Mouse (Mus musculus): ENCODE results near the gene Mrpl21. TPM values are rescaled to one million over a fixed set of nuclear protein-coding genes. Genes with fewer than 3 reads are reported as not detected.

The Mrpl21 gene
- polyA plus RNA-seq, 1 experiment from 2014 or later, result 87.2 TPM

GRCm38 (mm10) chr19:3304017-3304416 is 21.3 kb downstream of the Mrpl21 start:
- ATAC-seq (ENCODE audit: low FRiP score, low TSS enrichment) (no peak), DNase-seq (ENCODE audit: low spot score) (no peak)
- WGBS, result 52% methylated on average over 4 of the region's 4 CpGs
- Histone ChIP-seq H3K9ac (ENCODE audit: low read length) (no peak overlapping the region), H3K27me3 (ENCODE audit: control insufficient read depth, insufficient read depth, low read length) (no peaks in the 10 kb centered on the region), H3K27ac (replicated peaks) (no peak overlapping the region), H3K4me2 (replicated peaks; ENCODE audit: low read depth) (no peak overlapping the region), H3K4me3 (ENCODE audit: low read depth, low read length) (no peak overlapping the region), H3K9me3 (ENCODE audit: control insufficient read depth, low read length) (no peaks in the 10 kb centered on the region), H3K4me1 (replicated peaks; ENCODE audit: control insufficient read depth, insufficient read depth) (no peaks in the 10 kb centered on the region), H3K36me3 (ENCODE audit: control insufficient read depth, insufficient read depth, low read length) (no peaks in the 10 kb centered on the region)
- no peak for TF ChIP-seq CTCF (IDR thresholded peaks at IDR 0.05; ENCODE audit: low read depth)
- no peak for TF ChIP-seq EP300 (optimal IDR thresholded peaks at IDR 0.05)

- no peak overlapping the region for H3K9ac ChIP-seq (ENCODE audit: low read length)
Measured at GRCm38 (mm10) chr19:3307175-3307949, 24.7 kb downstream of the Mrpl21 start.

GRCm38 (mm10) chr19:3319341-3319740 is 36.6 kb downstream of the Mrpl21 start:
- no peak overlapping the region for H3K4me2 ChIP-seq (replicated peaks; ENCODE audit: low read depth)
- no peaks in the 10 kb centered on the region for H3K27me3 ChIP-seq (ENCODE audit: control insufficient read depth, insufficient read depth, low read length)
- H3K36me3 ChIP-seq (ENCODE audit: control insufficient read depth, insufficient read depth, low read length), result no peaks in the 10 kb centered on the region
- peaks cover 9% of the 10 kb centered on the region for H3K4me1 ChIP-seq (replicated peaks; ENCODE audit: control insufficient read depth, insufficient read depth)
- DNase-seq (ENCODE audit: low spot score) (no peak), ATAC-seq (ENCODE audit: low FRiP score, low TSS enrichment) (no peak)
- H3K9me3 ChIP-seq (ENCODE audit: control insufficient read depth, low read length), result no peaks in the 10 kb centered on the region
- peak overlapping the region; percentile 78 for H3K27ac ChIP-seq (replicated peaks)
- H3K9ac ChIP-seq (ENCODE audit: low read length), result no peak overlapping the region
- H3K4me3 ChIP-seq (ENCODE audit: low read depth, low read length), result no peak overlapping the region
- 71% methylated on average over 2 of the region's 2 CpGs for WGBS
- no peak for TF ChIP-seq EP300 (optimal IDR thresholded peaks at IDR 0.05)
- no peak for TF ChIP-seq CTCF (IDR thresholded peaks at IDR 0.05; ENCODE audit: low read depth)

More at GRCm38 (mm10) chr19:3307175-3307949, 24.7 kb downstream of the Mrpl21 start:
- no peak overlapping the region for H3K27ac ChIP-seq (replicated peaks)
- H3K27me3 ChIP-seq (ENCODE audit: control insufficient read depth, insufficient read depth, low read length), result no peaks in the 10 kb centered on the region
- no peak overlapping the region for H3K4me3 ChIP-seq (ENCODE audit: low read depth, low read length)
- DNase-seq (ENCODE audit: low spot score) (peak; percentile 46), ATAC-seq (ENCODE audit: low FRiP score, low TSS enrichment) (peak; percentile 71)
- H3K9me3 ChIP-seq (ENCODE audit: control insufficient read depth, low read length), result no peaks in the 10 kb centered on the region
- no peaks in the 10 kb centered on the region for H3K4me1 ChIP-seq (replicated peaks; ENCODE audit: control insufficient read depth, insufficient read depth)
- H3K36me3 ChIP-seq (ENCODE audit: control insufficient read depth, insufficient read depth, low read length), result no peaks in the 10 kb centered on the region
- WGBS, result 50% methylated on average over 16 of the region's 16 CpGs
- no peak overlapping the region for H3K4me2 ChIP-seq (replicated peaks; ENCODE audit: low read depth)
- no peak for TF ChIP-seq EP300 (optimal IDR thresholded peaks at IDR 0.05)
- no peak for TF ChIP-seq CTCF (IDR thresholded peaks at IDR 0.05; ENCODE audit: low read depth)

GRCm38 (mm10) chr19:3320086-3320485 is 37.4 kb downstream of the Mrpl21 start:
- Histone ChIP-seq H3K4me1 (replicated peaks; ENCODE audit: control insufficient read depth, insufficient read depth) (peaks cover 9% of the 10 kb centered on the region), H3K36me3 (ENCODE audit: control insufficient read depth, insufficient read depth, low read length) (no peaks in the 10 kb centered on the region), H3K9ac (ENCODE audit: low read length) (no peak overlapping the region), H3K27ac (replicated peaks) (peak overlapping the region; percentile 78), H3K9me3 (ENCODE audit: control insufficient read depth, low read length) (no peaks in the 10 kb centered on the region), H3K27me3 (ENCODE audit: control insufficient read depth, insufficient read depth, low read length) (no peaks in the 10 kb centered on the region), H3K4me2 (replicated peaks; ENCODE audit: low read depth) (no peak overlapping the region), H3K4me3 (ENCODE audit: low read depth, low read length) (no peak overlapping the region)
- TF ChIP-seq CTCF (IDR thresholded peaks at IDR 0.05; ENCODE audit: low read depth) (no peak), EP300 (optimal IDR thresholded peaks at IDR 0.05) (no peak)
- ATAC-seq (ENCODE audit: low FRiP score, low TSS enrichment) (peak; percentile 43), DNase-seq (ENCODE audit: low spot score) (peak; percentile 84)
- WGBS, result 42% methylated on average over 7 of the region's 7 CpGs

- Histone ChIP-seq H3K9me3 (ENCODE audit: control insufficient read depth, low read length) (no peaks in the 10 kb centered on the region), H3K4me3 (ENCODE audit: low read depth, low read length) (no peak overlapping the region), H3K27ac (replicated peaks) (no peak overlapping the region; the same call in 1 of the 2 replicates), H3K27me3 (ENCODE audit: control insufficient read depth, insufficient read depth, low read length) (no peaks in the 10 kb centered on the region), H3K36me3 (ENCODE audit: control insufficient read depth, insufficient read depth, low read length) (no peaks in the 10 kb centered on the region), H3K9ac (ENCODE audit: low read length) (no peak overlapping the region), H3K4me1 (replicated peaks; ENCODE audit: control insufficient read depth, insufficient read depth) (peaks cover 9% of the 10 kb centered on the region), H3K4me2 (replicated peaks; ENCODE audit: low read depth) (no peak overlapping the region)
- ATAC-seq (ENCODE audit: low FRiP score, low TSS enrichment) (no peak), DNase-seq (ENCODE audit: low spot score) (no peak)
- WGBS, result 84% methylated on average over 3 of the region's 3 CpGs
- no peak for TF ChIP-seq EP300 (optimal IDR thresholded peaks at IDR 0.05)
- TF ChIP-seq CTCF (IDR thresholded peaks at IDR 0.05; ENCODE audit: low read depth), result peak; percentile 72
Measured at GRCm38 (mm10) chr19:3320801-3321200, 38.1 kb downstream of the Mrpl21 start.

- DNase-seq (ENCODE audit: low spot score) (peak; percentile 83), ATAC-seq (ENCODE audit: low FRiP score, low TSS enrichment) (peak; percentile 31)
- peak overlapping the region; percentile 96 for H3K27ac ChIP-seq (replicated peaks)
Measured at GRCm38 (mm10) chr19:3321617-3322016, 38.9 kb downstream of the Mrpl21 start.

More at GRCm38 (mm10) chr19:3321617-3322016, 38.9 kb downstream of the Mrpl21 start:
- 10% methylated on average over 11 of the region's 11 CpGs for WGBS
- Histone ChIP-seq H3K4me1 (replicated peaks; ENCODE audit: control insufficient read depth, insufficient read depth) (peaks cover 13% of the 10 kb centered on the region), H3K27me3 (ENCODE audit: control insufficient read depth, insufficient read depth, low read length) (no peaks in the 10 kb centered on the region), H3K4me3 (ENCODE audit: low read depth, low read length) (peak overlapping the region; percentile 74), H3K9me3 (ENCODE audit: control insufficient read depth, low read length) (no peaks in the 10 kb centered on the region), H3K4me2 (replicated peaks; ENCODE audit: low read depth) (peak overlapping the region; percentile 97), H3K9ac (ENCODE audit: low read length) (peak overlapping the region; percentile 83), H3K36me3 (ENCODE audit: control insufficient read depth, insufficient read depth, low read length) (no peaks in the 10 kb centered on the region)
- TF ChIP-seq EP300 (optimal IDR thresholded peaks at IDR 0.05) (no peak), CTCF (IDR thresholded peaks at IDR 0.05; ENCODE audit: low read depth) (no peak; the same call in 1 of the 2 replicates)

Measured in stomach, postnatal 0 days (tissue).